Mouse (Mus musculus) hindbrain, postnatal 0 days (tissue): ENCODE data around the gene Fubp3. TPM values are rescaled to one million over a fixed set of nuclear protein-coding genes. Genes with fewer than 3 reads are reported as not detected.
"Not testable (repeated sequence)": the region's sequence is repeated elsewhere in the genome, so short reads cannot be mapped to it uniquely, and the experiment has no call there.

Experiments
- ATAC-seq: fragments of 200-750 bp; cut with Nextera tagmentation; 2 replicates; pipeline ENCODE4 v1.8.0; 2017; ENCODE audit warnings: mild to moderate bottlenecking, moderate TSS enrichment, moderate library complexity
- DNase-seq: peaks from one replicate; pipeline ENCODE4 v3.0.0-alpha.2; 2015; ENCODE audit warnings: low spot score
- H3K27ac ChIP-seq: fragments of 300-500 bp; sonication (generic); 2 replicates; pipeline ENCODE4 v1.5.1; 2014; ENCODE audit warnings: mild to moderate bottlenecking
- H3K27me3 ChIP-seq: fragments of 300-500 bp; sonication (generic); 2 replicates; pipeline ENCODE4 v1.6.1; 2014; ENCODE audit warnings: low read length, mixed read lengths; ENCODE audit not compliant: insufficient read depth
- H3K36me3 ChIP-seq: fragments of 300-500 bp; sonication (generic); 2 replicates; pipeline ENCODE4 v1.6.1; 2014; ENCODE audit warnings: low read length, mixed read lengths; ENCODE audit not compliant: insufficient read depth
- H3K4me1 ChIP-seq: fragments of 300-500 bp; sonication (generic); 2 replicates; pipeline ENCODE4 v1.6.1; 2014; ENCODE audit warnings: antibody characterized with exemption, low read length, mixed read lengths; ENCODE audit not compliant: insufficient read depth
- H3K4me2 ChIP-seq: fragments of 300-500 bp; sonication (generic); 2 replicates; pipeline ENCODE4 v1.6.1; 2014; ENCODE audit warnings: low read depth, mild to moderate bottlenecking, low read length, moderate library complexity, mixed read lengths
- H3K4me3 ChIP-seq: fragments of 300-500 bp; sonication (generic); 2 replicates; pipeline ENCODE4 v1.5.1; 2014; ENCODE audit warnings: low read length
- H3K9ac ChIP-seq: fragments of 300-500 bp; sonication (generic); replicated peaks from 2 replicates; pipeline ENCODE4 v1.6.1; 2014; ENCODE audit warnings: mild to moderate bottlenecking, low read length, moderate library complexity, mixed read lengths
- H3K9me3 ChIP-seq: fragments of 300-500 bp; sonication (generic); 2 replicates; pipeline ENCODE4 v1.6.1; 2016; ENCODE audit warnings: low read length, mixed read lengths
- CTCF ChIP-seq: IDR thresholded peaks from 2 replicates; pipeline ENCODE4 v1.5.1; 2016; ENCODE audit warnings: antibody characterized with exemption, control low read depth, low read depth
- WGBS: fragments of 180-500 bp; shearing (Covaris S2); extraction: QIAGEN DNeasy Blood & Tissue Kit; methylation state at CpG from one replicate; pipeline ENCODE4 v1.1.7; 2014; 5-methylcytosine and 5-hydroxymethylcytosine counted together
- polyA plus RNA-seq: library from polyadenylated mRNA; unstranded; fragments of >200 nt; fragmentation: Nextera tagmentation; extraction: Ambion mirVana; gene quantifications from 2 replicates; pipeline ENCODE4 v1.2.1, GENCODE M21; 2015
- total RNA-seq: library from RNA; depleted of rRNA; stranded (reverse); fragments of >200 nt; gene quantifications from 2 replicates; pipeline ENCODE4 v1.2.3, GENCODE M21; 2014

Fubp3 gene
- total and polyA plus RNA-seq, 2 experiments from 2014 or later: 29.0 to 45.8 TPM

- H3K9ac ChIP-seq: no peak overlapping the region
- no peak overlapping the region for H3K4me2 ChIP-seq
- H3K27ac ChIP-seq: no peak overlapping the region
- ATAC-seq: no peak
- no peak overlapping the region for H3K4me3 ChIP-seq
- no peak for TF ChIP-seq CTCF
- no peaks in the 10 kb centered on the region for H3K4me1 ChIP-seq
- H3K36me3 ChIP-seq: no peaks in the 10 kb centered on the region
- H3K9me3 ChIP-seq: no peaks in the 10 kb centered on the region
- DNase-seq: no peak
- WGBS: 66% methylated on average over 11 of the region's 11 CpGs
- H3K27me3 ChIP-seq: no peaks in the 10 kb centered on the region
Observed at GRCm38 (mm10) chr2:31547726-31548125, 24.7 kb upstream of the Fubp3 start.

GRCm38 (mm10) chr2:31550503-31550902 lies 21.9 kb upstream of the Fubp3 start:
- ATAC-seq: no peak
- WGBS: 70% methylated on average over 3 of the region's 3 CpGs

GRCm38 (mm10) chr2:31551351-31551750 lies 21.1 kb upstream of the Fubp3 start:
- WGBS: 89% methylated on average over 1 of the region's 3 CpGs
- H3K27me3 ChIP-seq, ATAC-seq, H3K4me2 ChIP-seq, H3K4me1 ChIP-seq, H3K9me3 ChIP-seq, H3K4me3 ChIP-seq, DNase-seq, H3K27ac ChIP-seq, H3K36me3 ChIP-seq, H3K9ac ChIP-seq: not testable (repeated sequence)

More at GRCm38 (mm10) chr2:31550503-31550902, 21.9 kb upstream of the Fubp3 start:
- peak; percentile 16 for DNase-seq
- Histone ChIP-seq H3K9me3 (no peaks in the 10 kb centered on the region), H3K27ac (no peak overlapping the region), H3K9ac (no peak overlapping the region), H3K4me1 (no peaks in the 10 kb centered on the region), H3K27me3 (no peaks in the 10 kb centered on the region), H3K4me3 (no peak overlapping the region), H3K4me2 (no peak overlapping the region), H3K36me3 (no peaks in the 10 kb centered on the region)
- TF ChIP-seq CTCF: no peak

- Histone ChIP-seq H3K4me2 (no peak overlapping the region), H3K27me3 (no peaks in the 10 kb centered on the region), H3K4me3 (no peak overlapping the region), H3K9me3 (no peaks in the 10 kb centered on the region), H3K36me3 (no peaks in the 10 kb centered on the region), H3K27ac (no peak overlapping the region), H3K4me1 (no peaks in the 10 kb centered on the region), H3K9ac (no peak overlapping the region)
- TF ChIP-seq CTCF: no peak
- ATAC-seq (no peak), DNase-seq (no peak)
- 89% methylated on average over 10 of the region's 10 CpGs for WGBS
Observed at GRCm38 (mm10) chr2:31551971-31552370, 20.5 kb upstream of the Fubp3 start.

- Histone ChIP-seq H3K27ac (no peak overlapping the region), H3K4me1 (no peaks in the 10 kb centered on the region), H3K4me3 (no peak overlapping the region), H3K9me3 (no peaks in the 10 kb centered on the region), H3K4me2 (no peak overlapping the region), H3K36me3 (no peaks in the 10 kb centered on the region), H3K9ac (no peak overlapping the region), H3K27me3 (no peaks in the 10 kb centered on the region)
- DNase-seq (no peak), ATAC-seq (no peak)
- WGBS: 88% methylated on average over 5 of the region's 5 CpGs
- no peak for TF ChIP-seq CTCF
Observed at GRCm38 (mm10) chr2:31554619-31555018, 17.8 kb upstream of the Fubp3 start.

GRCm38 (mm10) chr2:31572915-31573635 lies 624 bp downstream of the Fubp3 start:
- peak overlapping the region; percentile 94 for H3K9ac ChIP-seq
- peak overlapping the region; percentile 97 for H3K4me2 ChIP-seq
- 3% methylated on average over 36 of the region's 41 CpGs for WGBS
- peak overlapping the region; percentile 90 for H3K4me3 ChIP-seq
- peak overlapping the region; percentile 84 for H3K27ac ChIP-seq
- no peak; the same call in 1 of the 2 replicates for ATAC-seq
- H3K36me3 ChIP-seq: no peaks in the 10 kb centered on the region
- TF ChIP-seq CTCF: no peak
- no peaks in the 10 kb centered on the region for H3K9me3 ChIP-seq
- no peak for DNase-seq
- peaks cover 14% of the 10 kb centered on the region for H3K4me1 ChIP-seq
- no peaks in the 10 kb centered on the region for H3K27me3 ChIP-seq

- peaks cover 4% of the 10 kb centered on the region; the same call in 1 of the 2 replicates for H3K36me3 ChIP-seq
- no peak overlapping the region for H3K27ac ChIP-seq
- no peaks in the 10 kb centered on the region for H3K27me3 ChIP-seq
- no peak overlapping the region for H3K4me2 ChIP-seq
- TF ChIP-seq CTCF: no peak
- no peak overlapping the region for H3K4me3 ChIP-seq
- 61% methylated on average over 2 of the region's 2 CpGs for WGBS
- no peak overlapping the region for H3K9ac ChIP-seq
- H3K4me1 ChIP-seq: no peaks in the 10 kb centered on the region
- ATAC-seq (no peak), DNase-seq (no peak)
- no peaks in the 10 kb centered on the region for H3K9me3 ChIP-seq
Observed at GRCm38 (mm10) chr2:31581617-31582016, 9.2 kb downstream of the Fubp3 start.
